Mouse (Mus musculus): ENCODE data around the gene Itgal.

- TF ChIP-seq POLR2A (IDR thresholded peaks at IDR 0.05; ENCODE audit: borderline replicate concordance, extremely low read depth, insufficient read depth, insufficient read length, poor library complexity, severe bottlenecking), result no peak
- TF ChIP-seq CTCF (IDR thresholded peaks at IDR 0.05; ENCODE audit: borderline replicate concordance, extremely low read depth, insufficient read depth, insufficient read length), result no peak
These were observed 64.2 kb downstream of the Itgal start for GRCm38 (mm10) chr7:127360265-127360664.
